Mouse (Mus musculus) liver, adult 2 months (tissue): ENCODE measurements at regions not wholly inside any gene's neighbourhood (a gene's known extent, or its start where the extent isn't known, plus 50 kb on each side); places are given as distances from the start of the nearest gene placed in this dataset.

Experiments used
- CTCF ChIP-seq: fragments of 200-500 bp; IDR thresholded peaks from 2 replicates; pipeline ENCODE4 v1.5.1; 2011; ENCODE audit warnings: low read depth, low read length, control low read depth
- POLR2A ChIP-seq: fragments of 200-500 bp; IDR thresholded peaks from 2 replicates; pipeline ENCODE4 v1.6.1; 2011; ENCODE audit warnings: low read length, control low read depth; ENCODE audit not compliant: insufficient read depth; ENCODE audit errors: extremely low read depth

DNA sequence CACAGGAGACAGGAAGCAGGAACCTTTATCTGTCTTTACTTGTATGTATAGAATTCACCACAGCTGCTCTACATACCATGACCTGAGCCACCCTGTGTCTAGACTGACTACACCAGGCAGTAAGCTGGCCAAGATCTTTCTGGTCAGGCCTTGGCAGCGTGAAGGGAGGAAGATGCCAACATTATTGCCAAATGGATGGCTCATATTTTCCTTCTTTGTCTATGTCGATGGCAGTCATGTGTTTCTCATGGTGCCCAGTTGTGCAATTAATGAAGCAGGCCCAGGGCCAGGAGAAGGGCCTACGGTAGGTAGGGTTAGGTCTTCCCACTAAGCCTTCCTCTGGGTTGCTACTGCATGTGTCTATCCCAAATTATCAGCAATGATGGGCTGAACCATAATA, 243.8 kb downstream of the Pik3r1 start:
- TF ChIP-seq POLR2A (no peak), CTCF (no peak)
